Mouse (Mus musculus) midbrain, embryonic 11.5 days (tissue): Measurements from ENCODE around the gene Stam2. TPM values are rescaled to one million over a fixed set of nuclear protein-coding genes. Genes with fewer than 3 reads are reported as not detected.

Source experiments
- ATAC-seq: fragments of 200-750 bp; cut with Nextera tagmentation; 2 replicates; pipeline ENCODE4 v1.8.0; 2017; ENCODE audit warnings: moderate TSS enrichment, moderate library complexity; ENCODE audit not compliant: low FRiP score
- DNase-seq: peaks from one replicate; pipeline ENCODE4 v3.0.0; 2015; ENCODE audit warnings: low spot score; ENCODE audit errors: missing footprints
- H3K27ac ChIP-seq: fragments of 300-500 bp; sonication (generic); 2 replicates; pipeline ENCODE4 v1.5.1; 2014; ENCODE audit warnings: low read depth, low read length
- H3K27me3 ChIP-seq: fragments of 300-500 bp; sonication (generic); 2 replicates; pipeline ENCODE4 v1.6.1; 2014; ENCODE audit warnings: mild to moderate bottlenecking, low read length, moderate library complexity, mixed read lengths; ENCODE audit not compliant: control insufficient read depth, insufficient read depth
- H3K36me3 ChIP-seq: fragments of 300-500 bp; sonication (generic); 2 replicates; pipeline ENCODE4 v1.6.1; 2014; ENCODE audit warnings: mild to moderate bottlenecking, low read length, moderate library complexity, mixed read lengths; ENCODE audit not compliant: control insufficient read depth, insufficient read depth
- H3K4me1 ChIP-seq: fragments of 300-500 bp; sonication (generic); 2 replicates; pipeline ENCODE4 v1.6.1; 2014; ENCODE audit warnings: low read length; ENCODE audit not compliant: control insufficient read depth, insufficient read depth
- H3K4me2 ChIP-seq: fragments of 300-500 bp; sonication (generic); 2 replicates; pipeline ENCODE4 v1.6.1; 2014; ENCODE audit warnings: mild to moderate bottlenecking, moderate library complexity
- H3K4me3 ChIP-seq: fragments of 300-500 bp; sonication (generic); 2 replicates; pipeline ENCODE4 v1.5.1; 2014; ENCODE audit warnings: low read depth, low read length
- H3K9ac ChIP-seq: fragments of 300-500 bp; sonication (generic); 2 replicates; pipeline ENCODE4 v1.6.1; 2014; ENCODE audit warnings: low read length
- H3K9me3 ChIP-seq: fragments of 300-500 bp; sonication (generic); 2 replicates; pipeline ENCODE4 v1.6.1; 2016; ENCODE audit warnings: low read length; ENCODE audit not compliant: control insufficient read depth
- WGBS: fragments of 180-500 bp; shearing (Covaris S2); extraction: QIAGEN DNeasy Blood & Tissue Kit; methylation state at CpG from one replicate; pipeline ENCODE4 v1.1.7; 2014; 5-methylcytosine and 5-hydroxymethylcytosine counted together
- polyA plus RNA-seq: library from polyadenylated mRNA; unstranded; fragments of >200 nt; fragmentation: Nextera tagmentation; extraction: Ambion mirVana; gene quantifications from 2 replicates; pipeline ENCODE4 v1.2.1, GENCODE M21; 2014

The Stam2 gene
- polyA plus RNA-seq, 1 experiment from 2014 or later = 44.4 TPM

- H3K4me1 ChIP-seq = peaks cover 3% of the 10 kb centered on the region; the same call in 1 of the 2 replicates
- no peak for DNase-seq
- H3K9me3 ChIP-seq = no peaks in the 10 kb centered on the region
- peaks cover 15% of the 10 kb centered on the region for H3K27me3 ChIP-seq
- H3K36me3 ChIP-seq = no peaks in the 10 kb centered on the region
- WGBS = under 1% methylated on average over 41 of the region's 42 CpGs
- H3K4me2 ChIP-seq = peak overlapping the region; percentile 95
- peak overlapping the region; percentile 76 for H3K9ac ChIP-seq
- H3K27ac ChIP-seq = no peak overlapping the region
- ATAC-seq = peak; percentile 70
- peak overlapping the region; percentile 71 for H3K4me3 ChIP-seq
Measured at GRCm38 (mm10) chr2:52675278-52675987, 66.6 kb downstream of the Stam2 start.

- Histone ChIP-seq H3K27me3 (peaks cover 15% of the 10 kb centered on the region), H3K4me3 (peak overlapping the region; percentile 71), H3K36me3 (no peaks in the 10 kb centered on the region), H3K27ac (no peak overlapping the region), H3K9me3 (no peaks in the 10 kb centered on the region), H3K4me2 (peak overlapping the region; percentile 95), H3K4me1 (peaks cover 3% of the 10 kb centered on the region; the same call in 1 of the 2 replicates), H3K9ac (no peak overlapping the region)
- DNase-seq (peak; percentile 95), ATAC-seq (no peak)
- 1% methylated on average over 19 of the region's 19 CpGs for WGBS
Measured at GRCm38 (mm10) chr2:52674886-52675277, 67.2 kb downstream of the Stam2 start.

GRCm38 (mm10) chr2:52673172-52673571, 68.9 kb downstream of the Stam2 start:
- WGBS = 61% methylated on average over 1 of the region's 1 CpGs

GRCm38 (mm10) chr2:52670733-52671132, 71.3 kb downstream of the Stam2 start:
- Histone ChIP-seq H3K4me3 (no peak overlapping the region), H3K36me3 (no peaks in the 10 kb centered on the region), H3K4me1 (peaks cover 3% of the 10 kb centered on the region; the same call in 1 of the 2 replicates), H3K27ac (no peak overlapping the region), H3K27me3 (peaks cover 14% of the 10 kb centered on the region), H3K9ac (no peak overlapping the region), H3K4me2 (no peak overlapping the region), H3K9me3 (no peaks in the 10 kb centered on the region)
- WGBS = 91% methylated on average over 5 of the region's 5 CpGs
- DNase-seq (no peak), ATAC-seq (no peak)

More at GRCm38 (mm10) chr2:52673172-52673571, 68.9 kb downstream of the Stam2 start:
- Histone ChIP-seq H3K27me3 (peaks cover 15% of the 10 kb centered on the region), H3K9ac (no peak overlapping the region), H3K4me1 (peaks cover 3% of the 10 kb centered on the region; the same call in 1 of the 2 replicates), H3K36me3 (no peaks in the 10 kb centered on the region), H3K4me2 (no peak overlapping the region), H3K9me3 (no peaks in the 10 kb centered on the region), H3K4me3 (no peak overlapping the region), H3K27ac (no peak overlapping the region)
- ATAC-seq (no peak), DNase-seq (no peak)

GRCm38 (mm10) chr2:52668480-52668879, 73.6 kb downstream of the Stam2 start:
- ATAC-seq = no peak
- 94% methylated on average over 6 of the region's 6 CpGs for WGBS

GRCm38 (mm10) chr2:52656722-52657121, 85.4 kb downstream of the Stam2 start:
- Histone ChIP-seq H3K27ac (no peak overlapping the region), H3K4me2 (no peak overlapping the region), H3K9me3 (no peaks in the 10 kb centered on the region), H3K4me1 (no peaks in the 10 kb centered on the region), H3K36me3 (no peaks in the 10 kb centered on the region), H3K9ac (no peak overlapping the region), H3K27me3 (no peaks in the 10 kb centered on the region), H3K4me3 (no peak overlapping the region)
- DNase-seq = no peak
- 88% methylated on average over 5 of the region's 5 CpGs for WGBS
- no peak for ATAC-seq

More at GRCm38 (mm10) chr2:52668480-52668879, 73.6 kb downstream of the Stam2 start:
- Histone ChIP-seq H3K4me2 (no peak overlapping the region), H3K9me3 (no peaks in the 10 kb centered on the region), H3K36me3 (no peaks in the 10 kb centered on the region), H3K27me3 (no peaks in the 10 kb centered on the region), H3K27ac (no peak overlapping the region), H3K9ac (no peak overlapping the region), H3K4me3 (no peak overlapping the region), H3K4me1 (no peaks in the 10 kb centered on the region)
- no peak for DNase-seq

GRCm38 (mm10) chr2:52654541-52654940, 87.5 kb downstream of the Stam2 start:
- H3K4me2 ChIP-seq = no peak overlapping the region
- no peak overlapping the region for H3K9ac ChIP-seq
- no peak overlapping the region for H3K27ac ChIP-seq
- 80% methylated on average over 4 of the region's 4 CpGs for WGBS
- no peaks in the 10 kb centered on the region for H3K4me1 ChIP-seq
- H3K4me3 ChIP-seq = no peak overlapping the region
- no peak for ATAC-seq
- no peaks in the 10 kb centered on the region for H3K36me3 ChIP-seq
- no peak for DNase-seq
- H3K27me3 ChIP-seq = no peaks in the 10 kb centered on the region
- no peaks in the 10 kb centered on the region for H3K9me3 ChIP-seq

- no peak overlapping the region for H3K9ac ChIP-seq
- DNase-seq (no peak), ATAC-seq (no peak)
- H3K4me1 ChIP-seq = no peaks in the 10 kb centered on the region
- WGBS = 88% methylated on average over 6 of the region's 6 CpGs
- no peaks in the 10 kb centered on the region for H3K27me3 ChIP-seq
- H3K4me3 ChIP-seq = no peak overlapping the region
- no peaks in the 10 kb centered on the region for H3K9me3 ChIP-seq
- no peaks in the 10 kb centered on the region for H3K36me3 ChIP-seq
- no peak overlapping the region for H3K4me2 ChIP-seq
- no peak overlapping the region for H3K27ac ChIP-seq
Measured at GRCm38 (mm10) chr2:52651547-52651946, 90.5 kb downstream of the Stam2 start.

GRCm38 (mm10) chr2:52647255-52647998, 94.7 kb downstream of the Stam2 start:
- DNase-seq (no peak), ATAC-seq (no peak)
- no peaks in the 10 kb centered on the region for H3K4me1 ChIP-seq
- no peak overlapping the region for H3K9ac ChIP-seq
- no peaks in the 10 kb centered on the region for H3K9me3 ChIP-seq
- H3K27me3 ChIP-seq = no peaks in the 10 kb centered on the region
- no peak overlapping the region for H3K27ac ChIP-seq
- H3K36me3 ChIP-seq = no peaks in the 10 kb centered on the region
- WGBS = 83% methylated on average over 8 of the region's 8 CpGs
- no peak overlapping the region for H3K4me2 ChIP-seq
- no peak overlapping the region for H3K4me3 ChIP-seq
